Mouse (Mus musculus) embryonic fibroblast, embryonic 13.5 days (primary cell): ENCODE data around the gene Pi4kb. TPM values are rescaled to one million over a fixed set of nuclear protein-coding genes. Genes with fewer than 3 reads are reported as not detected.
A peak's percentile ranks its signal among the peaks of the same experiment; 100 is the strongest.
"Not testable (repeated sequence)": the region's sequence is repeated elsewhere in the genome, so short reads cannot be mapped to it uniquely, and the experiment has no call there.

Experiments
- H3K27ac ChIP-seq: 2 replicates; pipeline ENCODE4 v1.5.1; 2012; ENCODE audit warnings: low read length, control low read depth, inconsistent platforms; ENCODE audit not compliant: insufficient read depth
- H3K4me1 ChIP-seq: 2 replicates; pipeline ENCODE4 v1.6.1; 2011; ENCODE audit warnings: low read length; ENCODE audit not compliant: control insufficient read depth, insufficient read depth
- H3K4me3 ChIP-seq: 2 replicates; pipeline ENCODE4 v1.5.1; 2011; ENCODE audit warnings: mild to moderate bottlenecking, control low read depth, low read length; ENCODE audit not compliant: insufficient read depth
- CTCF ChIP-seq: IDR thresholded peaks from 2 replicates; pipeline ENCODE4 v1.5.1; 2011; ENCODE audit warnings: mild to moderate bottlenecking, control low read depth, low read length, moderate library complexity, borderline replicate concordance; ENCODE audit not compliant: insufficient read depth
- POLR2A ChIP-seq: IDR thresholded peaks from 2 replicates; pipeline ENCODE4 v1.6.1; 2011; ENCODE audit warnings: low read depth, mild to moderate bottlenecking, control low read depth, low read length, moderate library complexity
- polyA plus RNA-seq: library from polyadenylated mRNA; stranded (reverse); fragments of >200 nt; gene quantifications from 2 replicates; pipeline ENCODE4 v1.2.4, GENCODE M21; 2011; ENCODE audit warnings: low read depth; ENCODE audit not compliant: missing spikeins, insufficient read length

Gene Pi4kb
- polyA plus RNA-seq, 1 experiment: 35.9 TPM

DNA sequence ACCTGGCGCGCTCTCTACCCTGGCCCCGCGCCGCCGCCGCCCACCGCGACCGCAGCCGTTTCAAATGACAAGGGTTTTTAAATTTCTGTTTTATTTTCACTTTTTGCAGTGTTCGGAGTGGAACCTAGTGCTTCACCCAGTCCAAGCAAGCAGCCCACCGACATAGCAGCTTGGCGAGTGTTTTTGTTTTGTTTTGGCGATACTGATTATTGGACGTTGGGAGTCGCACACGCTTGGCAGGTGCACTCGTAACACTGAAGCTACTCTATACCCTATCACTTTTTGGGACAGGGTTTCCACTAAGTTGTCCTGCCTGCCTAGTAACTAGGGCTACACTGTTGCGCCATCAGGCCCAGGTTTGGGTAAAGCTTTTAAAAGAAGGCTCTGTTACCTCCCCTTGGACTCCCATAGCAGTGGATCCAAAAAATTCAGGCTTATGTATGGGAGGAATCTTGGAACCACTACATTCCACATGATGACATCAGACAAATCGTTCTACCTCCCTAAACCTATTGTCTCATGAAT lies 42.1 kb downstream of the Pi4kb start:
- Histone ChIP-seq H3K4me1 (0 out of 2 replicates have a peak, but pooled peaks cover 3% of the 10 kb centered on the region), H3K27ac (no peak overlapping the region), H3K4me3 (peak overlapping the region; percentile 46)
- TF ChIP-seq CTCF: no peak

DNA sequence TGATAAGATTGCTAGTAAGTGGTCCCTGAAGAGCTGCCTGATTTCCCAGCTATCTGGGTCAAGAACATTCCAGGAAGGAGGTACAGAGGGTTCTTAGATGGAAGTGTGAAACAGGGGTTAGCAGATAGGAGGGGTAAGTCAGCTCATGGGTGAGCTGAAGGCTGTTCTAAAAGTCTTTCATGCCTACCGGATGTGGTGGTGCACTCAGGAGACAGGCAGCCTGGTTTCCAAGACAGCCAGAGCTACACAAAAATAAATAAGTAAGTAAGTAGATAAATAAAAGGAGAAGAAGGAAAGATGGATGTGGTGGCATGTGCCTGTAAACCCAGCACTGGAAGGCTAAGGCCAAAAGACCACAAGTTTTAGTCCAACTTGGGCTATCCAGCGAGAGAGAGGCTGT lies 44.2 kb downstream of the Pi4kb start:
- H3K4me3 ChIP-seq: no peak overlapping the region
- no peak overlapping the region for H3K27ac ChIP-seq
- no peak for TF ChIP-seq POLR2A
- TF ChIP-seq CTCF: no peak
- no peaks in the 10 kb centered on the region for H3K4me1 ChIP-seq

DNA sequence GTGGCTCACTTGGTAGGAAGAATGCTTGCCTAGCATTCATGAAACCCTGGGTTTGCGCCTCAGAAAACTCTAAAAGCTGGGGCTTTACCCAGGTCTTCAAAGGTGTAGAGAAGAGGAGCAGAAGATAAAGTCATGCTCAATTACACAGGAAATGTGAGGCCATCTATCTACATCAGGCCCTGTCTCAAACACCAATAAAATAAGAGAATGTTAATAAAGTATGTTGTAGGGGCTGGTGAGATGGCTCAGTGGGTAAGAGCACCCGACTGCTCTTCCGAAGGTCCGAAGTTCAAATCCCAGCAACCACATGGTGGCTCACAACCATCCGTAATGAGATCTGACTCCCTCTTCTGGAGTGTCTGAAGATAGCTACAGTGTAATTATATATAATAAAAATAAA lies 46.4 kb downstream of the Pi4kb start:
- not testable (repeated sequence) for H3K4me1 ChIP-seq, H3K4me3 ChIP-seq, H3K27ac ChIP-seq

DNA sequence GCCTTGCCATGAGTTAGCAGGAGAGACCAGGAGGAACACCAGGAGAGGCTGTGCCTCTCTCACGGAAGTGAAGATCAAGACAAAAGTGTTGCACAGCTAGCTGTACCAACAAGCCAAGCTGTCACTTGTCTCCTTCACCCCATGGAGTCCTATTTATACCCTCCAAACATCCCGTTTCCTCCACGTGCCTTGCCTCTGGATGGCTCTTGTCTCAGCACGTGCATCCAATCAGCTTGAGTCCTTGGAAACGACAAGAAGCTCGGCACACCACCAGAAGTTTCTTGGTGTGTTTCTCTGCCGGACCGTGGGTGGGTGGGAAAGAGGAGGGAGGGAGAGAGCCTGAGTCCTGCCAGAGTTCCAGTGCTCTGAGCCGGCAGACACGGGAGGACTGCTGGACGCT lies 50.0 kb downstream of the Pi4kb start:
- TF ChIP-seq CTCF (no peak), POLR2A (no peak)
- Histone ChIP-seq H3K27ac (no peak overlapping the region), H3K4me3 (no peak overlapping the region), H3K4me1 (no peaks in the 10 kb centered on the region)

DNA sequence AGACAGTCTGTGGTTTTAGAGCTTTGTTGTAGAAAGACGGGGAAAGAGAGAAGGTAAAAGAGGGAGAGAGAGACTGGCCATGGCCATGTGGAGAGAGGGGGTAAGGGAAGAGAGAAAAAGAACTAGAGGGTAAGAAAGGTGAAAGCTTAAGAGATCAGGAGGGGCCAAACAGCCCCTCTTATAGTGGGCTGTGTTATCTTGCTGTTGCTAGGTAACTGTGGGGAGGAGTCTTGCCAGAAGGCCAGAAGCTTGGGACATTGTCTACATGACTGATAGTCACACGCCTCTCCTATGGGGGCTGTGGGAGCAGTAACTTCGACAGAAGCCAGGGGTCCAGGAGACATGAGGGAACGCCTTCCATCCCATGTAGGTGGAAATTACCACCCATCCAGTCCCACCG lies 50.7 kb downstream of the Pi4kb start:
- H3K4me3 ChIP-seq: no peak overlapping the region
- no peak overlapping the region for H3K27ac ChIP-seq
- H3K4me1 ChIP-seq: no peaks in the 10 kb centered on the region
- TF ChIP-seq CTCF: no peak
- no peak for TF ChIP-seq POLR2A

DNA sequence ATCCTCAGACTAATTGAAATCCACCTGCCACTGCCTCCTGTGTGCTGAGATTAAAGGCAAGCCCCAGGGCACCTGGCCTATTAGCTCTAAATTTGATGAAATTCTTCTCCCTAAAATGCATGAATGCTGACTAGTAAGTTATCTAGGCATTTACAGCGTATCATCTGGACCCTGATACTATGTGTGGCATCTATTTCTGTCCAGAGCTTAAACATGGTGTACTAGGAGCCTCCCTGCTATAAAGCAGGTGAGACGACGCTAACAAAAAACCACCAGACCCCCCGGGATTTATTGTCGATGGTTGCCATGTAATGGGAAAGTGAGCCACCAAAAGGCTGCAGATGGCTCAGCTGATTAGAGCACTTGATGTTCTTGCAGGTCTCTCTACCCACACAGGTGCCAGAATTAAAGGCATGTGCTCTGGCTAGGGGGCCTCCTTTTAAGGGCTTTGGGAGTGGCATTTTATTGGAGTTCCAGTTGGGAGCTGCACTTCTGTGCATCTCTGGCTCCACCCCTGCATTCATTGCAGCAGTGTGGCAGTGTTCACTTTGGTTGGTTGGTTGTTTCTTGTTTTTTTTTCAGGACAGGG lies 52.6 kb downstream of the Pi4kb start:
- TF ChIP-seq POLR2A: no peak
- no peak for TF ChIP-seq CTCF
- Histone ChIP-seq H3K27ac (no peak overlapping the region), H3K4me3 (no peak overlapping the region), H3K4me1 (no peaks in the 10 kb centered on the region)

DNA sequence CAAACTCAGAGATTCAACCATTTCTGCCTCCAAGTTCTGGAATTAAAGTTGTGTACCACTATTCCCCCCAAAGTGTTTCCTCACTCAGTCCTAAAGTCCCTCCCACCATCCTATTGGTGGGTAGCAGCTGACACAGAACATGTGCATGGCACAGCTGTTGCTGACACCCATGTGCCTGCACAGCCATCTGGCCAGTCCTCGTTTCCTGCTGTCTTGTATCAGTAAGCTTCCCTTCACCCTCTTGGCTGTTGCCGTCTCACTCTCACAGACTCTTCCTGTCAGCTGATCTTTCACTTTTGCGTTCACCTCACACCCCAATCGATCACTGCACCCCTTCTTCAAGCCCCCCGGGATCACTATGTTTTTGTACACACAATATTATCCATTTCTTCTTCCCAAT lies 53.2 kb downstream of the Pi4kb start:
- Histone ChIP-seq H3K27ac (no peak overlapping the region), H3K4me3 (no peak overlapping the region), H3K4me1 (no peaks in the 10 kb centered on the region)
- TF ChIP-seq POLR2A: no peak
- TF ChIP-seq CTCF: no peak

DNA sequence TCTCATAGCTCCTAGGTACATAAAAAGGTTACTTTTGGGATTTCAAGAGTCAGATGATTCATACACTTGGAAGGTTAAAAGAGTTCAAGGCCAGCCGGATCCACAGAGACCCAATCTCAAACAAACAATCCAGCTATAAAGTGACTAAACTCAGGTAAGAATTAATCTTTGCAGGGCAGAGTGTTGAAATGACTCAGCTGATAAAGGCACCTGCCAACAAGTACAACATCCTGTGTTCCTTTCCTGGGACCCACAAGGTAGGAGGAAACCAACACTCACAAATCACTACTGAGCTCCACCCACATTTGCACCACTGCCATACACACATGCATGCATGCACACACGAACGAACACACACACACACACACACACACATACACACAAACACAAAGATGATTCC lies 54.1 kb downstream of the Pi4kb start:
- Histone ChIP-seq H3K4me1 (no peaks in the 10 kb centered on the region), H3K27ac (no peak overlapping the region), H3K4me3 (no peak overlapping the region)
- no peak for TF ChIP-seq CTCF
- TF ChIP-seq POLR2A: no peak

DNA sequence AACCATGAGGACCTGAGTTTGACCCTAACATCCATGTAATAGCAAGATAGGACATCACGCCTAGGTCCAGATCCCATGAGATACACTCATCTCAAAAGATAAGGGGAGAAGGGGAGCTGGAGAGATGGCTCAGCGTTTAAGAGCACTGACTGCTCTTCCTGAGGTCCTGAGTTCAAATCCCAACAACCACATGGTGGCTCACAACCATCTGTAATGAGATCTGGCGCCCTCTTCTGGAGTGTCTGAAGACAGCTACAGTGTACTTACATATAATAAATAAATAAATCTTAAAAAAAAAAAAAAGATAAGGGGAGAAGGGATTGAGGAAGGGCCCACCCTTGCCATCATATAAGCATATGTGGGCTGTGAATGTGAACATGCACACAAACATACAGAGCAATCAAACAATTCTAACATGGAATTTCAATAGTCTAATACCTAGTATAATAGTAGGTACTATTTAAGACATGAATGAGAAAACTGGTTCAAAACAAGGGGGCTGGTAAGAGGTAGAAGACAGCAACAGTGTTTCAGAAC lies 54.8 kb downstream of the Pi4kb start:
- H3K27ac ChIP-seq, H3K4me1 ChIP-seq, H3K4me3 ChIP-seq: not testable (repeated sequence)

DNA sequence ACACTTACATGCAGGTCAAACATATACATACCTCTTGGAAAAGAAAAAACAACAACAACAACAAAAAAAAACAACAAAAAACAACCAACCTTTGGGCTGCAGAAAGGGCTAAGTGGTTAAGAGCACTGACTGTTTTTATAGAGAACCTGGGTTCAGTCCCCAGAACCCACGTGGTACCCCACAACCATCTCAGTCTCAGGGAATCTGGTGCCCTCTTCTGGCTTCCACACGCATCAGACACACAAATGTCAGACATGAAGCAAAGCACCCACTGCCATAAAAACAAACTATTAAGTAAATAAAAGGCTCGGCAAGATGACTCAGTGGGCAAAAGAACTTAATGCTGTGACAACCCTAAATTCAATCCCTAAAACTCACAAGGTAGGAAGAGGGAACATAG lies 55.4 kb downstream of the Pi4kb start:
- no peaks in the 10 kb centered on the region for H3K4me1 ChIP-seq
- H3K27ac ChIP-seq: no peak overlapping the region
- TF ChIP-seq CTCF (no peak), POLR2A (no peak)
- no peak overlapping the region for H3K4me3 ChIP-seq

DNA sequence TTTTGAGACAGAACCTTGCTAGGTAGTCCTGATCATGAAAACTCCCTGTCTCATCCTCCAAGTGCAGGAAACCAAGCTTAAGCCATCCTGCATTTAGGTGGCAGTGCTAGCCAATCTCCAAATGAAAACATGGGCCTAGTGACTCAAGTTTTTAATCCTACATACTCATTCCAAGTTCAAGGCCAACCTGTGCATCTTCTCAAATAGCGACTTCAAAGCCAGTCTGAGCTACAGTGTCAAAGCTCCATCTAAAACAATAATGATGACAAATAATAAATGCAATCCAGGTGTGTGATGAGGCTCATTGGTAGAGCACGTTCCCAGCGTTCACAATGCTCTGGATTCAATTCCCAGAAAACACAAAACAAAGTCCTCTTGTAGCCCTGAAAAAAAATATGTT lies 67.1 kb downstream of the Pi4kb start:
- H3K4me1 ChIP-seq: peaks cover 8% of the 10 kb centered on the region
- H3K27ac ChIP-seq: no peak overlapping the region
- peak overlapping the region; percentile 95 for H3K4me3 ChIP-seq
- TF ChIP-seq CTCF (no peak), POLR2A (no peak)
